Mouse (Mus musculus) stomach, postnatal 0 days (tissue): ENCODE data around the gene Gpr18.

Experiments
- CTCF ChIP-seq: IDR thresholded peaks from 2 replicates; pipeline ENCODE4 v1.5.1; 2016; ENCODE audit warnings: antibody characterized with exemption, low read depth, mild to moderate bottlenecking, moderate library complexity
- EP300 ChIP-seq: optimal IDR thresholded peaks from 2 replicates; pipeline ENCODE3; 2016; ENCODE audit warnings: antibody characterized with exemption

DNA sequence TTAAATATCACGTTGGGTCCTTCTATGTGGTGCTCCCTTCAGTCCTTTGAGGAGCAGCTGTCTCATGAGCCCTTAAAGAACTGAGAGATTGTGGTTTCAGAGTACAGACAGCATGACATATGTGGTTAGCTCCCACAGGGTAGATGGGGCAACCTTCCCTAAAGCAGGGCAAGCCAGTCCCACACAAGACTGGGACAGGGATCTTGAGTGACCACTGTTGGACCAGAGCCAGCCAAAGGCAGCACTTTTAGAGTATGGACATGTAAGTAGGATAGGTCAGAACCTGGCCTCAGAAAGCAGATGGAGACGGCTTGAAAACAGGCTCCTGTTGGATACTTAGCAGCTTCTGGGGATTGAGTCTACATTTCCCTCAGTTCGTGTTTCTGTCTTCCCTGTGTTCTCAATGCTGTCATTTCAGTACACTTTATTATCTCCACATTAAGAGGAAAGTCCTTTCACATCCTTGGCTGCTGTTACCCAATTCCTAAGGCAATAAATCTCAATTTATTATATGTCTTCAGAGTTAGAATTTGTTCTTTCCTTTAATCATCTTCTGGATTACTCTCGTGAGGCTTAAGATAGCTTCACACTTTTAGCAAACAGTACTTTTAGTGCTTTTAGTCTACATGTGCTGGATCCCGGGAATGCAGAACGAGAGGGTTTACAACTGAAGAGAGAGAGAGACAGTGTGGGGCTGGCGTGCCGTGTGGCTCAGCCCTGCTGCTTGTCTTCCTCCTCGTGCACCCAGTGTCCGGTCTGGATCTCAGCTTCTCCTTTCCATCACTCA is 43.4 kb upstream of the Gpr18 start:
- TF ChIP-seq CTCF (no peak), EP300 (no peak)
